Mouse (Mus musculus) stomach, embryonic 14.5 days (tissue): ENCODE measurements at regions not wholly inside any gene's neighbourhood (a gene's known extent, or its start where the extent isn't known, plus 50 kb on each side); places are given as distances from the start of the nearest gene placed in this dataset.

Experiments used
- ATAC-seq: fragments of 200-750 bp; cut with Nextera tagmentation; 2 replicates; pipeline ENCODE4 v1.8.0; 2017; ENCODE audit warnings: low read depth, moderate TSS enrichment; ENCODE audit not compliant: insufficient number of reproducible peaks, insufficient read depth, low FRiP score
- H3K27ac ChIP-seq: fragments of 300-500 bp; sonication (generic); 2 replicates; pipeline ENCODE4 v1.5.1; 2014; ENCODE audit warnings: mild to moderate bottlenecking, low read length, moderate library complexity, mixed read lengths
- H3K27me3 ChIP-seq: fragments of 300-500 bp; sonication (generic); 2 replicates; pipeline ENCODE4 v1.6.1; 2014; ENCODE audit warnings: low read length, control low read depth, mixed read lengths; ENCODE audit not compliant: control insufficient read depth, insufficient read depth
- H3K36me3 ChIP-seq: fragments of 300-500 bp; sonication (generic); 2 replicates; pipeline ENCODE4 v1.6.1; 2014; ENCODE audit warnings: mild to moderate bottlenecking, control low read depth, low read length, moderate library complexity, mixed read lengths; ENCODE audit not compliant: control insufficient read depth, insufficient read depth
- H3K4me1 ChIP-seq: fragments of 300-500 bp; sonication (generic); 2 replicates; pipeline ENCODE4 v1.6.1; 2014; ENCODE audit warnings: low read length, control low read depth, mixed read lengths; ENCODE audit not compliant: control insufficient read depth, insufficient read depth
- H3K4me2 ChIP-seq: fragments of 300-500 bp; sonication (generic); replicated peaks from 2 replicates; pipeline ENCODE4 v1.6.1; 2014; ENCODE audit warnings: low read depth, low read length, control low read depth
- H3K4me3 ChIP-seq: fragments of 300-500 bp; sonication (generic); 2 replicates; pipeline ENCODE4 v1.5.1; 2014; ENCODE audit warnings: low read depth, low read length, control low read depth
- H3K9ac ChIP-seq: fragments of 300-500 bp; sonication (generic); replicated peaks from 2 replicates; pipeline ENCODE4 v1.6.1; 2014; ENCODE audit warnings: low read depth, mild to moderate bottlenecking, control low read depth, low read length, moderate library complexity, mixed read lengths
- H3K9me3 ChIP-seq: fragments of 300-500 bp; sonication (generic); 2 replicates; pipeline ENCODE4 v1.6.1; 2016; ENCODE audit warnings: low read depth, low read length, control low read depth; ENCODE audit not compliant: control insufficient read depth
- WGBS: fragments of 180-500 bp; shearing (Covaris S2); extraction: QIAGEN DNeasy Blood & Tissue Kit; methylation state at CpG from one replicate; pipeline ENCODE4 v1.1.7; 2014; 5-methylcytosine and 5-hydroxymethylcytosine counted together

DNA sequence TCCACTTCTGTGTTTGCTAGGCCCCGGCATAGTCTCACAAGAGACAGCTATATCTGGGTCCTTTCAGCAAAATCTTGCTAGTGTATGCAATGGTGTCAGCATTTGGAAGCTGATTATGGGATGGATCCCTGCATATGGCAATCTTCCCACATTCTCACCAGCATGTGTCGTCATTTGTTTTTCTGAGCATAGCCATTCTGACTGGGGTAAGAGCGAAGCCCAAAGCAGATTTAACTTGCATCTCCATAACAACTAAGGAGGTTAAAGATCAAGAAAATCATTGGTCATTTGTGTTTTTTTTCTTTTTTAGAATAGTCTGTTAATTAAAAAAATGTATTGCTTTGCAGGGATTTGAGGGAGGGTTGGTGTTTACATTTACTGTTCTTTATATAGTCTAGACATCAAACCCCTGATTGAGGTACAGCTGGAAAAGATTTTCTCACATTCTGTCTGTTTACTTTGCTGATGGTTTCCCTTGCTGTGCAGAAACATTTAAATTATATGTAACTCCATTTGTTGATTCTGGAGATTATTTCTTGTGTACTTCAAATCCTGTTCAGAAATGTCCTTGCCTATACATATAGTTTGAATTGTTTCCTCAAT, 678.1 kb downstream of the Phex start:
- 67% methylated on average over 2 of the region's 3 CpGs for WGBS
- Histone ChIP-seq H3K9ac (no peak overlapping the region), H3K4me2 (no peak overlapping the region), H3K36me3 (no peaks in the 10 kb centered on the region), H3K9me3 (no peaks in the 10 kb centered on the region), H3K4me3 (no peak overlapping the region), H3K4me1 (no peaks in the 10 kb centered on the region), H3K27me3 (no peaks in the 10 kb centered on the region), H3K27ac (no peak overlapping the region)
- peak; percentile 53; the same call in 1 of the 2 replicates for ATAC-seq

DNA sequence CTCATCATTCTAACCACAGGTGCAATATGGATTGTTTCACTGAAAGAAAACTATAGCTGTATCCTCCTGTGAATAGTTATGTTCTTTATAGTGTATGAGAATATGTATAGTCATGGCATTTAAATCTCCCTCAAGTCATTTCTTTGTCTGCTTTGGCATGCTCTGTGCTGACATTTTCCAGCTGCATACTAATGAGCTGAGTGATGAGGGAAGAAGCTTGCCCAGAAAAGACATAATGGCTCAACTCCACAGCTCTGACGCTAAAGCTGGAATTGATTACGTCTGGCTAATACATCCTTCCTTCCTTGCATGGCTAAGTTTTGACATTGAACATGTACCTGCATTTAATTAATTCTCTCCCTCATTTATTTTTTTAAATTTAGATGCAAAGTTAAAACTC, 722.9 kb downstream of the Phex start:
- H3K9ac ChIP-seq, result no peak overlapping the region
- no peak overlapping the region for H3K27ac ChIP-seq
- no peaks in the 10 kb centered on the region for H3K36me3 ChIP-seq
- no peaks in the 10 kb centered on the region for H3K27me3 ChIP-seq
- no peak for ATAC-seq
- no peaks in the 10 kb centered on the region for H3K9me3 ChIP-seq
- H3K4me1 ChIP-seq, result no peaks in the 10 kb centered on the region
- no peak overlapping the region for H3K4me2 ChIP-seq
- no peak overlapping the region for H3K4me3 ChIP-seq
- WGBS, result 62% methylated on average over 2 of the region's 2 CpGs

DNA sequence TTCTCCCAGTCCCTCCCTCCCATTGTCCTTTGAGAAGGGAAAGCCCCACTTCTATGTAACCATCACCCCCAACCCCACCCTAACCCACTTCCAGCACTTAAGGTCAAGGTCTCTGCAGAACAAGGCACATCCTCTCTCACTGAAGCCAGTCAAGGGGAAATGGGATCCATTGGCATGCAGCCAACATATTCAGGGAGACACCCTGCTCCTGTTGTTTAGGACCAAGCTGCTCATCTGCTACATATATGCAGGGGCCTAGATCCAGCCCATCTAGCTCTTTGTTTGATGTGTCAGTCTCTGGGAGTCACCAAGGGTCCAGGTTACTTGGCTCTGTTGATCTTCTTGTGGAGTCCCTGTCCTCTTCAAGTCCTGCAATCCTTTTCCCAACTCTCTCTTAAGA, 737.2 kb downstream of the Phex start:
- Histone ChIP-seq H3K4me3 (no peak overlapping the region), H3K4me2 (no peak overlapping the region), H3K36me3 (no peaks in the 10 kb centered on the region), H3K27ac (no peak overlapping the region), H3K9me3 (no peaks in the 10 kb centered on the region), H3K27me3 (no peaks in the 10 kb centered on the region), H3K9ac (no peak overlapping the region), H3K4me1 (no peaks in the 10 kb centered on the region)
- no peak for ATAC-seq

DNA sequence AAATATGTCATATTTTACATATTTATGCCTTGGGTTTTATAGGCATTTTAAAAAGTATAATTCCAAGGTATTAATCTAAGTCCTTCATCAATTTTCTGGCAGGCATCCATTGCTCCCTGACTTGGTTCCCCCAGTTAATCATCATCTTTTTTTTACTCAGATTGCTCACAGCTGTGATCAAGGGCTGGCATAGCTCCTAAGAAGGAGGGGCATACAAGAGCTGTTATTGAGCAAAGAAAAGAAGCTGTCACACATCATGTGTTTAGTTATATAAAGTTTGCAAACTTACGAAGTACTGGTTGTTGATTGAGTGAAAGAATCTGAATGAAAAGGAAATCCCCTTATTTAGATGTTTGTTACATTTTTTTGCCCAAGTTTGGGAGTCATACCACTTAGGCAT, 741.5 kb downstream of the Phex start:
- no peak overlapping the region for H3K9ac ChIP-seq
- no peaks in the 10 kb centered on the region for H3K27me3 ChIP-seq
- ATAC-seq, result no peak
- H3K27ac ChIP-seq, result no peak overlapping the region
- no peaks in the 10 kb centered on the region for H3K9me3 ChIP-seq
- H3K4me1 ChIP-seq, result no peaks in the 10 kb centered on the region
- no peaks in the 10 kb centered on the region for H3K36me3 ChIP-seq
- H3K4me3 ChIP-seq, result no peak overlapping the region
- H3K4me2 ChIP-seq, result no peak overlapping the region
- WGBS, result 66% methylated on average over 1 of the region's 1 CpGs

DNA sequence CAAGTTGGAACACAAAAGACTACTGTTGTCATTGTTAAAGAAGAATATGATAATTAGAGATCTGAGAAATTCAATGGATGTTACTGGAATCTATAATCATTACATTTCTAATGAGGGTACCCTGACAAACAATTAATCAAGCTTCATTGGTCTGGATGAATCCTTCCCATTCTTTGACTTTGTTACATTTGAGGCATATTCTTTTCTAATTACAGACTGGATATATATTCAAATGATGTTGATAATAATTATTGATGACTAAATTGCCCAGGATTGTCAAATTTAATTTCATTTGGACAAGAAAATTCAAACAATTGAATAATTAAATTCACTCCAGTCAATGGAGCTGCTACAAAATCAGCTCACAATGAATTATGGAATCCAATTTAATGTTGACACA, 745.6 kb downstream of the Phex start:
- ATAC-seq, result no peak
- no peaks in the 10 kb centered on the region for H3K36me3 ChIP-seq
- no peaks in the 10 kb centered on the region for H3K27me3 ChIP-seq
- H3K4me3 ChIP-seq, result no peak overlapping the region
- H3K4me2 ChIP-seq, result no peak overlapping the region
- H3K9ac ChIP-seq, result no peak overlapping the region
- H3K4me1 ChIP-seq, result no peaks in the 10 kb centered on the region
- no peak overlapping the region for H3K27ac ChIP-seq
- H3K9me3 ChIP-seq, result no peaks in the 10 kb centered on the region
